Mouse (Mus musculus) activated CD4-positive, CD25-positive, alpha-beta regulatory T cell, adult 4 months (primary cell): ENCODE measurements at regions not wholly inside any gene's neighbourhood (a gene's known extent, or its start where the extent isn't known, plus 50 kb on each side); places are given as distances from the start of the nearest gene placed in this dataset.

Source experiments
- ATAC-seq: one replicate; pipeline ENCODE4 v1.8.0; 2017

- no peak for ATAC-seq
These were observed 362.7 kb upstream of the Sall1 start for GRCm38 (mm10) chr8:89406688-89407087.

GRCm38 (mm10) chr8:89404287-89404686 lies 360.3 kb upstream of the Sall1 start:
- ATAC-seq = no peak

GRCm38 (mm10) chr8:89396673-89397072 lies 352.7 kb upstream of the Sall1 start:
- ATAC-seq = no peak

GRCm38 (mm10) chr8:89392749-89393148 lies 348.8 kb upstream of the Sall1 start:
- no peak for ATAC-seq

- no peak for ATAC-seq
These were observed 344.8 kb upstream of the Sall1 start for GRCm38 (mm10) chr8:89388761-89389160.

- no peak for ATAC-seq
These were observed 343.3 kb upstream of the Sall1 start for GRCm38 (mm10) chr8:89387295-89387694.

- ATAC-seq = no peak
These were observed 341.1 kb upstream of the Sall1 start for GRCm38 (mm10) chr8:89385028-89385427.

GRCm38 (mm10) chr8:89383781-89384180 lies 339.8 kb upstream of the Sall1 start:
- no peak for ATAC-seq

GRCm38 (mm10) chr8:89382538-89383380 lies 338.8 kb upstream of the Sall1 start:
- no peak for ATAC-seq

- no peak for ATAC-seq
These were observed 336.5 kb upstream of the Sall1 start for GRCm38 (mm10) chr8:89380436-89380835.

- ATAC-seq = no peak
These were observed 328.8 kb upstream of the Sall1 start for GRCm38 (mm10) chr8:89372761-89373160.

GRCm38 (mm10) chr8:89371773-89372132 lies 327.8 kb upstream of the Sall1 start:
- ATAC-seq = no peak

GRCm38 (mm10) chr8:89370816-89371772 lies 327.1 kb upstream of the Sall1 start:
- ATAC-seq = no peak

GRCm38 (mm10) chr8:89365430-89365829 lies 321.5 kb upstream of the Sall1 start:
- ATAC-seq = no peak

GRCm38 (mm10) chr8:89358411-89358810 lies 314.4 kb upstream of the Sall1 start:
- ATAC-seq = no peak

GRCm38 (mm10) chr8:89345547-89345946 lies 301.6 kb upstream of the Sall1 start:
- ATAC-seq = no peak

- ATAC-seq = no peak
These were observed 297.7 kb upstream of the Sall1 start for GRCm38 (mm10) chr8:89341686-89342085.

- no peak for ATAC-seq
These were observed 291.5 kb upstream of the Sall1 start for GRCm38 (mm10) chr8:89335416-89335815.

- no peak for ATAC-seq
These were observed 281.9 kb upstream of the Sall1 start for GRCm38 (mm10) chr8:89325751-89326351.

- ATAC-seq = no peak
These were observed 281.3 kb upstream of the Sall1 start for GRCm38 (mm10) chr8:89325248-89325645.

- ATAC-seq = no peak
These were observed 280.7 kb upstream of the Sall1 start for GRCm38 (mm10) chr8:89324462-89325247.
